Mouse (Mus musculus) G1E (cell line): Measurements from ENCODE around the gene Bcap31. TPM values are rescaled to one million over a fixed set of nuclear protein-coding genes. Genes with fewer than 3 reads are reported as not detected.

Experiments used
- ATAC-seq: 2 replicates; pipeline ENCODE4 v1.8.0; 2016; ENCODE audit warnings: mild to moderate bottlenecking; ENCODE audit not compliant: insufficient number of reproducible peaks, poor library complexity, low FRiP score, severe bottlenecking; ENCODE audit errors: extremely low read depth
- DNase-seq: peaks from one replicate; pipeline ENCODE4 v3.0.0; 2012; ENCODE audit warnings: low spot score
- H3K27me3 ChIP-seq: 2 replicates; pipeline ENCODE4 v1.6.1; 2012; ENCODE audit warnings: mild to moderate bottlenecking, low read length, inconsistent platforms; ENCODE audit not compliant: insufficient read depth
- H3K36me3 ChIP-seq: replicated peaks from 2 replicates; pipeline ENCODE3; 2012; ENCODE audit warnings: mild to moderate bottlenecking, inconsistent platforms
- H3K4me1 ChIP-seq: 2 replicates; pipeline ENCODE4 v1.6.1; 2012; ENCODE audit warnings: low read depth, low read length, inconsistent platforms, mixed read lengths; ENCODE audit not compliant: insufficient read depth
- H3K4me3 ChIP-seq: 2 replicates; pipeline ENCODE4 v1.5.1; 2012; ENCODE audit warnings: low read depth, mild to moderate bottlenecking, inconsistent platforms, low read length, moderate library complexity, mixed read lengths
- H3K9me3 ChIP-seq: replicated peaks from 2 replicates; pipeline ENCODE4 v1.6.1; 2012; ENCODE audit warnings: inconsistent platforms
- CTCF ChIP-seq: IDR thresholded peaks from 2 replicates; pipeline ENCODE4 v1.5.1; 2012; ENCODE audit warnings: low read depth, low read length, inconsistent platforms, mixed read lengths
- GATA1 ChIP-seq: IDR thresholded peaks from 2 replicates; pipeline ENCODE4 v1.6.1; 2012; ENCODE audit warnings: borderline replicate concordance, low read length, inconsistent platforms, mixed read lengths
- GATA2 ChIP-seq: IDR thresholded peaks from 2 replicates; pipeline ENCODE4 v1.6.1; 2012; ENCODE audit warnings: low read depth, low read length, inconsistent platforms, borderline replicate concordance
- POLR2AphosphoS5 ChIP-seq: IDR thresholded peaks from 2 replicates; pipeline ENCODE4 v1.6.1; 2012; ENCODE audit warnings: low read depth, low read length, inconsistent platforms; ENCODE audit not compliant: insufficient replicate concordance
- TAL1 ChIP-seq: conservative IDR thresholded peaks from 2 replicates; pipeline ENCODE4 v1.6.1; 2012; ENCODE audit warnings: low read depth, low read length, inconsistent platforms, mixed read lengths
- polyA plus RNA-seq: library from polyadenylated mRNA; stranded (reverse); fragments of >175 nt; gene quantifications from 2 replicates; pipeline ENCODE4 v1.2.3, GENCODE M21; 2012
- total RNA-seq, 2 experiments: library from RNA; stranded (forward) in 1 of 2; stranded (reverse) in 1 of 2; fragments of 200-1000 nt in 1 of 2; fragments of >200 nt in 1 of 2; fragmentation: Nextera tagmentation in 1 of 2; gene quantifications; 2 replicates each; pipeline ENCODE4 v1.2.3; 2014 to 2017

The Bcap31 gene
- total and polyA plus RNA-seq, 3 experiments: 16.0 to 215 (median 98.4) TPM

GRCm38 (mm10) chrX:73739151-73739550 is 23.2 kb upstream of the Bcap31 start:
- H3K9me3 ChIP-seq: no peaks in the 10 kb centered on the region
- TF ChIP-seq GATA1: no peak
- no peak for TF ChIP-seq CTCF
- no peak for TF ChIP-seq GATA2
- no peak for TF ChIP-seq TAL1
- TF ChIP-seq POLR2AphosphoS5: no peak
- no peak overlapping the region for H3K4me3 ChIP-seq
- no peaks in the 10 kb centered on the region for H3K27me3 ChIP-seq
- H3K36me3 ChIP-seq: peaks cover 29% of the 10 kb centered on the region
- DNase-seq: no peak
- ATAC-seq: no peak
- H3K4me1 ChIP-seq: no peaks in the 10 kb centered on the region

GRCm38 (mm10) chrX:73738155-73738554 is 22.2 kb upstream of the Bcap31 start:
- Histone ChIP-seq H3K4me1 (no peaks in the 10 kb centered on the region), H3K9me3 (no peaks in the 10 kb centered on the region), H3K36me3 (peaks cover 36% of the 10 kb centered on the region), H3K27me3 (no peaks in the 10 kb centered on the region), H3K4me3 (no peak overlapping the region)
- no peak for DNase-seq
- no peak for TF ChIP-seq GATA2
- TF ChIP-seq POLR2AphosphoS5: no peak
- no peak for TF ChIP-seq CTCF
- TF ChIP-seq TAL1: no peak
- TF ChIP-seq GATA1: no peak
- no peak for ATAC-seq

GRCm38 (mm10) chrX:73730908-73731307 is 14.9 kb upstream of the Bcap31 start:
- H3K4me3 ChIP-seq: no peak overlapping the region
- H3K4me1 ChIP-seq: no peaks in the 10 kb centered on the region
- peaks cover 54% of the 10 kb centered on the region for H3K36me3 ChIP-seq
- TF ChIP-seq GATA2: no peak
- no peaks in the 10 kb centered on the region for H3K9me3 ChIP-seq
- DNase-seq (no peak), ATAC-seq (no peak)
- H3K27me3 ChIP-seq: no peaks in the 10 kb centered on the region

- Histone ChIP-seq H3K9me3 (no peaks in the 10 kb centered on the region), H3K4me1 (peaks cover 37% of the 10 kb centered on the region), H3K4me3 (peak overlapping the region; percentile 76; the same call in 1 of the 2 replicates), H3K36me3 (peaks cover 40% of the 10 kb centered on the region), H3K27me3 (no peaks in the 10 kb centered on the region)
- DNase-seq (no peak), ATAC-seq (no peak)
- no peak for TF ChIP-seq POLR2AphosphoS5
- no peak for TF ChIP-seq GATA1
Observed at GRCm38 (mm10) chrX:73718686-73719362, 2.8 kb upstream of the Bcap31 start.

GRCm38 (mm10) chrX:73718271-73718670 is 2.3 kb upstream of the Bcap31 start:
- ATAC-seq (no peak), DNase-seq (no peak)
- H3K36me3 ChIP-seq: peaks cover 39% of the 10 kb centered on the region
- H3K9me3 ChIP-seq: no peaks in the 10 kb centered on the region
- H3K4me3 ChIP-seq: peak overlapping the region; percentile 76; the same call in 1 of the 2 replicates
- H3K4me1 ChIP-seq: peaks cover 37% of the 10 kb centered on the region
- TF ChIP-seq GATA1 (no peak), GATA2 (no peak), POLR2AphosphoS5 (no peak), CTCF (no peak), TAL1 (no peak)
- no peaks in the 10 kb centered on the region for H3K27me3 ChIP-seq

- Histone ChIP-seq H3K36me3 (peaks cover 38% of the 10 kb centered on the region), H3K9me3 (no peaks in the 10 kb centered on the region), H3K4me3 (peak overlapping the region; percentile 76), H3K27me3 (no peaks in the 10 kb centered on the region), H3K4me1 (peaks cover 37% of the 10 kb centered on the region)
- ATAC-seq (no peak), DNase-seq (peak; percentile 2)
- TF ChIP-seq GATA1 (no peak), GATA2 (no peak), TAL1 (no peak), CTCF (no peak), POLR2AphosphoS5 (no peak)
Observed at GRCm38 (mm10) chrX:73717667-73718066, 1.7 kb upstream of the Bcap31 start.
